Mouse (Mus musculus): ENCODE results near the gene Pstk.

GRCm38 (mm10) chr7:131409321-131409987, 38.5 kb downstream of the Pstk start:
- TF ChIP-seq POLR2A (IDR thresholded peaks at IDR 0.05; ENCODE audit: borderline replicate concordance, extremely low read depth, insufficient read depth, insufficient read length, poor library complexity, severe bottlenecking), result no peak
- no peak for TF ChIP-seq CTCF (IDR thresholded peaks at IDR 0.05; ENCODE audit: borderline replicate concordance, extremely low read depth, insufficient read depth, insufficient read length)
